Mouse (Mus musculus): ENCODE results near the gene Tpra1.

Tpra1 gene

GRCm38 (mm10) chr6:88959834-88960233 lies 57.8 kb downstream of the Tpra1 start:
- DNase-seq = peak; percentile 79

GRCm38 (mm10) chr6:88960941-88961340 lies 58.9 kb downstream of the Tpra1 start:
- no peak for DNase-seq

Measured in lung, postnatal 14 days (tissue).